Mouse (Mus musculus): Measurements from ENCODE around the gene Tspan12.

The Tspan12 gene

DNA sequence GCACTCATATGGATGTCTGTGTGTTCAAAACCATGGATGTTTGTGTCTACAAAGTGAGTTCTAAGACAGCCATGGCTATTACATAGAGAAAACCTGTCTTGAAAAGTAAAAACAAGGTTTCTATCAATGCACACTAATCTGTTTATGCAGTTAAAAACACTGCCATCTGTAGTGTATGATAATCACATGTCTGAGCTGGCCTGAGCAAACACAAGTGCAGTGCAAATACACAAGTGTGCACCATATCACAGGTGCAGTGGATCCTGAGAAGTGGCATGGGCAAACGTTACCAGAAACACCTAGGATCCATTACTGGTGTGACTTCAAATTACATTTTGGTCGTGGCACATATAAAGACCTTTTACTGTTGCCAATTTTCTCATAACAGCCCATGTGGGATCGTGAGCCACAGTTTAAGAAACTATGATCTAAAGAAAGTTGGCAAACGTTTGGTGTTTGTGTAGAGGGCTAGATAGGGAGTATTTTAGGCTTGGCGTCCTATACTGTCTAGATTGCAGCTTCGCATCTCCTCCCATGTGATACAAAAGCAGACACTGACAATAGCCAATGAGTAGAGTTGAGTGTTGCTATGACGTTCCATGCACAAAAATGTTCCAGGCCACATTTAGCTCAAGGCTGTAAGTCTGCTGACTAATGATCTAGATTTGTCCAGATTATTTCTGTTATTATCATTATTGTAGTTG lies 78.0 kb downstream of the Tspan12 start:
- DNase-seq (ENCODE audit: low read depth, low spot score) = no peak

DNA sequence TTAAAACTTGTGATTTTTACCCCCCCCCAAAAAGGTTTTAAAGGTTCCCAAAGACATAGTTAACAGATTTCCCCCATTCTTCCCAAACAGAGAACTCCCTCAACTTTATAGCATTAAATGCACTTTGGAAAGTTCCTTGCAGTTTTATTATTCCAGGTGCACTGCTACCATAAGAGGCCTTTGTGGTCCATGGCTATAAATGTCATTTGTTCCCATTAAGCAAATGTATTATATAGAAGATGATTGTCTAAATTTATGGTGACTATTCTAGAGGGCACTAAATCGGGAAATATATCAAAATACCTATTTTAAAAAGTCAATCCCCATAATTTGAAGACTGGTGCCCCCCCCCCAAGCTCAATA lies 82.9 kb downstream of the Tspan12 start:
- no peak for DNase-seq (ENCODE audit: low read depth, low spot score)

DNA sequence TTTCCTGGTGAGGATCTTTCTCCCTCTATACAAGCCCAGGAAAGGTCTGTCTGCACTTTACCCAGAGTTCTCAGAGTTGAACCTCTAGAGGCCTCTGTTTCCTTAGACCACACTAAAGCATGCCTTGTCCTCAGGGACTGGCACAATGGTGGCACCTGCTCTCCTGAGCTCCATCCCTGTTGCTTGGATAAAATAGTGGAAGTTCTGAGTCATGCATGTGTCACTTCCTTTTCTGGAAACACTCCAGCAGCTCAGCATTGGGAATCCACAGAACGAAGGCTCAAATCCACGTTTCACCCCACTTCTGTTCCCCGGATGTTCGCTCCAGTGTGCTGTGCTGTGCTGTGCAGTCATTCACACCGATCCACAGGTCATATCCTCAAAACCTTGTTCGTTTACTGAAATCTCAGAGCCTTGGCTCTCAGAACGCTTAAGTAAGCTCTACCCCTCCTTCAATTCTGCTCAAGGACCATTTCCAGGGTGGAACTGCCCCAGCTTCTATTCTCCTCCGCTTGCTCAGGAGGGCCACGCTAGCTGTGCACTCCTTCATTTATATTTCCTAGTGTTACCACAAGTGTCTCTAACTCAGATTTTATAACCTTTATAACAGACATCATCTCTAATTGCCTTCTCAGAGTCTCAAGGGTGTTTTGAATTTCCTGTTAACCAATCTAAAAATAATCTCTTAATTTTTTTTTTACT lies 83.4 kb downstream of the Tspan12 start:
- DNase-seq (ENCODE audit: low read depth, low spot score) = no peak

DNA sequence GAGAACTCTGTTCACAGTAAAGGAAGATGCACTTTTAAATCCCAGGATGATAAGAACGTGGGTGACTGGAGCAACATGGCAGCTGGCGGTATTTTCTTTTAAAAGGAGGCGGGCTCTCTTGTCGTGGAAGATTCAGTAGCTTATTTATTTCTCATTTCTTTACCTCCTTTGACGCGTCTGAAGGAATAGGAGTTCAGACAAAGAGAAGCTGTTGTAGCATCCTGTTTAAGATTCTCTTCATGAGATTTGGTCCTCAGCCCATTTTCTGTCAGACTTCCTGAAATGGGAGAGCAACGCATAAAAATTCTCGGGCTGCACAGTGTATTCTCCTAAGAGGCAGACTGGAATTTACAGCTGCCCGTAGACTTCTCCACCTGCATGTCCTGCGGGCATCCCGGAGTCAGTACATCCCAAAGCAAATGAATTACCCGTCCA lies 84.5 kb downstream of the Tspan12 start:
- DNase-seq (ENCODE audit: low read depth, low spot score) = no peak

DNA sequence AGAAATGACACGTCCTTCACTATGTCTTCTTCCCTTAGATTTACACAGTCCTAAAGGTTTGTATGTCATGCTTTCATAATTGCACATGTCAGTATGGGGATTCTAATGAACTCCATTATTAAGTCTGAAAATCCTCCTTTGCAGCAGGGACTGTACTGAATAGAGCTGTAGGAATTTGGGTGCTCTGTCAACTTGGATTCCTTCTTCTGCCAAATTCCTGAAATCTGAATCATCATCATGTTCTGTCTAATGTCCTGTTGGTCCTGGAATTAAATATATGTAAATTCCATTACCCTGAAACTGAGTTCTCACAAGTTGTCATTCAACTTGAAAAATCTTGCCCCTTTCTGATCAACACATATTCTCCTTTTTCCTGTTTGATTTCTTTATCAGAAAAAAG lies 104.8 kb downstream of the Tspan12 start:
- no peak for DNase-seq (ENCODE audit: low read depth, low spot score)

DNA sequence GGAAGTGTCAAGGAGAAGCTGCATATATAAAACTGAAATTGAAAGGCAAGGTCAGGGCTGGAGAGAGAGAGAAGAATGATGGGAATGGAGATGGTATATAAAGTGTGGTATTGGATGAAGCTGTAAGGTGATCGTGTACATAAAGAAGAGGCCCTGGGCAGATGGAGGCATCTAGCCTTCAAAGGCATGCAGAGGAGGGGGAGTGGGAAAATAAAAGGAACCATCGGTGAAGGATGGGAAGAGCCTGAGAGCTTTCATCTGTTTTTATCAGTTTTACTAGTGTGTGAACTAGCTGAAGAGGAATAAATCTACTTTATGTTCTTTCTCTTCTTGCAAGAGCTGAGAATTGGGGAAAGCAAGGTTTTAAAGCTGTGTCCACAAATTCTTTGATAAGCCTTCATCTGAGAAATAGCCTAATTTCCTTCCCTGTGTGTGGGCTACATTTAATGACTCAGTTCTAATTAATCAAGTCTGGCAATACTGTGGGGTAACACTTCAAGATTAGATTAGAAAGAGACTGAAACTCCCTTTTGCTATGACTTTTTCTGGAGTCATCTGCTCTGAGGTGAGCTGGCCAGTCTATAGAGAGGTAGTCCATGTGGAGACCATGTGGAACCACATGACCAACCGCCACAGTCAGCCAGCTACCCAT lies 107.6 kb downstream of the Tspan12 start:
- no peak for DNase-seq (ENCODE audit: low read depth, low spot score)

DNA sequence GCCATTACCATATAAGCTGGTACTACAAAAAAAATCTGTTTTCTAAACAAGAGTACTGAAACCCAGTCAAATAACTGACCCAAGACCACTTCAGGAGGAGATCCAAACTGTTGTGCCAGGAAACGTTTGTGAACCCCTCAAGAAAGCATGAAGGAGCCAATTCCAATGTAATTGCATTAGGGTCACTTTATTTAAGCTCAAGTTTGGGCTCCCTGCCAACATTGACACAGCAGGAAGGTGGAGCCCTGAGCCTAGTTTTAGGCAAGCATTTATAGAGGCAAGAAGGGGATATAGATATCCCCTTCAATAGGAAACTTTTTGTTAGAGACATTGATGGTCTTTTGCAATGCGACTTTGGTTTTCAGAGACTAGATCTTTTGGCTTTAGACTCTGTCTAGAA lies 111.7 kb downstream of the Tspan12 start:
- no peak for DNase-seq (ENCODE audit: low read depth, low spot score)

DNA sequence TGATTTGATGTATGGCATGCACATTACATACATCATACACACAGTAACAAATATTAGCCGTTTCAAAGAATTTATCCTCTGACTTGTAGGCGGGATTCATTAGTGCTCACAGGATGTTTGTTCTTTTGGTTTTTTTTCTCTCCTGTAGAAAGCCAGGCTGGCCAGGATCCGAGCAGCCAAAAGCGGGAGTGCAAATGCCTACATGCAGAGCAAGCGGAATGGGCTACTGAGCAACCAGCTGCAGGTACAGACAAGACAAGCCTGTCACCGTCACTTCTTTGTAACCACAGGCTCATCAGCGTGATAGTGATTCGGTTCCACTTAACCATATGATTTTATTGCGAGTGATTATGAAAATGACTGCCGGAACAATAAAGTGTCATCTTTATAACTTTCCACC lies 130.1 kb downstream of the Tspan12 start:
- DNase-seq (ENCODE audit: low read depth, low spot score) = no peak
